Mouse (Mus musculus) ES-E14 (cell line): Measurements from ENCODE around the gene Eefsec. TPM values are rescaled to one million over a fixed set of nuclear protein-coding genes. Genes with fewer than 3 reads are reported as not detected.

ENCODE experiments used
- DNase-seq: peaks from one replicate; pipeline ENCODE4 v3.0.0-alpha.2; 2013; ENCODE audit warnings: low read depth, low spot score
- H3K27ac ChIP-seq: 2 replicates; pipeline ENCODE4 v1.5.1; 2012; ENCODE audit warnings: low read depth, mild to moderate bottlenecking, low read length, moderate library complexity, mixed read lengths; ENCODE audit not compliant: poor library complexity, insufficient read depth, severe bottlenecking
- H3K36me3 ChIP-seq: 2 replicates; pipeline ENCODE4 v1.6.1; 2012; ENCODE audit warnings: mild to moderate bottlenecking, low read length, moderate library complexity, mixed read lengths; ENCODE audit not compliant: control insufficient read depth, poor library complexity, insufficient read depth, severe bottlenecking
- H3K4me1 ChIP-seq, 2 experiments: fragments of 150-350 bp in 1 of 2; sonication (generic) in 1 of 2; 2 replicates each; pipeline ENCODE4 v1.6.1; 2012; ENCODE audit warnings: low read length in 2 of 2, mild to moderate bottlenecking in 1 of 2, mixed read lengths in 1 of 2; ENCODE audit not compliant: control insufficient read depth in 2 of 2, insufficient read depth in 2 of 2, poor library complexity in 1 of 2
- H3K4me3 ChIP-seq, 2 experiments: fragments of 150-350 bp in 1 of 2; sonication (generic) in 1 of 2; 2 replicates each; pipeline ENCODE4 v1.5.1; 2012; ENCODE audit warnings: low read length in 2 of 2, low read depth in 1 of 2, mild to moderate bottlenecking in 1 of 2, mixed read lengths in 1 of 2; ENCODE audit not compliant: insufficient read depth in 1 of 2, poor library complexity in 1 of 2, severe bottlenecking in 1 of 2
- H3K9ac ChIP-seq: 2 replicates; pipeline ENCODE4 v1.6.1; 2012; ENCODE audit warnings: low read depth, mild to moderate bottlenecking, low read length, mixed read lengths; ENCODE audit not compliant: poor library complexity, insufficient read depth, severe bottlenecking
- H3K9me3 ChIP-seq: fragments of 150-350 bp; sonication (generic); 2 replicates; pipeline ENCODE4 v1.6.1; 2012; ENCODE audit warnings: low read depth, mild to moderate bottlenecking, low read length; ENCODE audit not compliant: control insufficient read depth, insufficient read depth
- CHD2 ChIP-seq: IDR thresholded peaks from 2 replicates; pipeline ENCODE4 v1.6.1; 2014; ENCODE audit warnings: mild to moderate bottlenecking, low read depth, low read length, inconsistent platforms
- HCFC1 ChIP-seq: IDR thresholded peaks from 2 replicates; pipeline ENCODE4 v1.6.1; 2012; ENCODE audit warnings: low read length, inconsistent platforms, borderline replicate concordance; ENCODE audit not compliant: insufficient read depth
- MAFK ChIP-seq: IDR thresholded peaks from 2 replicates; pipeline ENCODE4 v1.6.1; 2014; ENCODE audit warnings: mild to moderate bottlenecking, low read depth, low read length, inconsistent platforms; ENCODE audit not compliant: insufficient read depth
- ZC3H11A ChIP-seq: IDR thresholded peaks from 2 replicates; pipeline ENCODE4 v1.6.1; 2012; ENCODE audit warnings: low read depth, mild to moderate bottlenecking, inconsistent platforms, low read length, borderline replicate concordance
- ZNF384 ChIP-seq: IDR thresholded peaks from 2 replicates; pipeline ENCODE4 v1.6.1; 2012; ENCODE audit warnings: low read depth, low read length, inconsistent platforms
- in situ Hi-C, 2 experiments: fragments of 600-800 bp; cut with MboI; formaldehyde crosslinking; loops; one replicate each; pipeline ENCODE4 v1.15.1; 2025; ENCODE audit warnings: low sequenced_read_pairs in 2 of 2, inconsistent platforms in 1 of 2; ENCODE audit not compliant: unreplicated experiment in 2 of 2
- total RNA-seq: library from RNA; depleted of rRNA; stranded (reverse); fragments of 300-350 nt; gene quantifications from 2 replicates; pipeline ENCODE4 v1.2.3, GENCODE M21; 2012

The Eefsec gene
- total RNA-seq, 1 experiment, result 26.2 TPM

- no peak for TF ChIP-seq HCFC1
- TF ChIP-seq ZNF384, result no peak
- no peak for TF ChIP-seq MAFK
- TF ChIP-seq ZC3H11A, result no peak
- TF ChIP-seq CHD2, result no peak
- DNase-seq, result no peak
- H3K9me3 ChIP-seq, result no peaks in the 10 kb centered on the region
- in situ Hi-C loops, result no loop called here
- H3K36me3 ChIP-seq, result no peaks in the 10 kb centered on the region
- no peaks in the 10 kb centered on the region for H3K4me1 ChIP-seq
- H3K27ac ChIP-seq, result no peak overlapping the region
- no peak overlapping the region for H3K9ac ChIP-seq
- no peak overlapping the region for H3K4me3 ChIP-seq
These were observed 132.4 kb downstream of the Eefsec start for GRCm38 (mm10) chr6:88313937-88314336.

- no peak for TF ChIP-seq ZC3H11A
- TF ChIP-seq CHD2, result no peak
- no peak for TF ChIP-seq ZNF384
- TF ChIP-seq MAFK, result no peak
- TF ChIP-seq HCFC1, result no peak
- Histone ChIP-seq H3K27ac (no peak overlapping the region), H3K36me3 (0 out of 2 replicates have a peak, but pooled peaks cover 2% of the 10 kb centered on the region), H3K4me1 (no peaks in the 10 kb centered on the region), H3K4me3 (no peak overlapping the region), H3K9me3 (no peaks in the 10 kb centered on the region), H3K9ac (no peak overlapping the region)
- in situ Hi-C loops, result no loop called here
- no peak for DNase-seq
These were observed 134.7 kb downstream of the Eefsec start for GRCm38 (mm10) chr6:88311593-88311992.

GRCm38 (mm10) chr6:88306100-88306746, 140.1 kb downstream of the Eefsec start:
- Histone ChIP-seq H3K9ac (no peak overlapping the region), H3K9me3 (no peaks in the 10 kb centered on the region), H3K4me3 (no peak overlapping the region), H3K4me1 (no peaks in the 10 kb centered on the region), H3K36me3 (0 out of 2 replicates have a peak, but pooled peaks cover 2% of the 10 kb centered on the region), H3K27ac (no peak overlapping the region)
- TF ChIP-seq HCFC1 (no peak), MAFK (no peak), ZC3H11A (no peak), CHD2 (no peak), ZNF384 (no peak)
- in situ Hi-C loops, result no loop called here
- DNase-seq, result no peak

GRCm38 (mm10) chr6:88301234-88301633, 145.1 kb downstream of the Eefsec start:
- H3K4me3 ChIP-seq, result no peak overlapping the region
- no peak for TF ChIP-seq HCFC1
- no peak for TF ChIP-seq MAFK
- no peak for TF ChIP-seq CHD2
- H3K4me1 ChIP-seq, result no peaks in the 10 kb centered on the region
- no peak for DNase-seq
- no peaks in the 10 kb centered on the region for H3K9me3 ChIP-seq
- in situ Hi-C loops, result no loop called here
- H3K27ac ChIP-seq, result no peak overlapping the region
- H3K36me3 ChIP-seq, result peaks cover 3% of the 10 kb centered on the region; the same call in 1 of the 2 replicates
- no peak overlapping the region for H3K9ac ChIP-seq

GRCm38 (mm10) chr6:88299491-88299890, 146.8 kb downstream of the Eefsec start:
- no peak overlapping the region for H3K27ac ChIP-seq
- no peaks in the 10 kb centered on the region for H3K9me3 ChIP-seq
- H3K4me3 ChIP-seq, result no peak overlapping the region
- in situ Hi-C loops, result no loop called here
- H3K9ac ChIP-seq, result no peak overlapping the region
- H3K4me1 ChIP-seq, result no peaks in the 10 kb centered on the region
- no peak for DNase-seq
- H3K36me3 ChIP-seq, result peaks cover 3% of the 10 kb centered on the region; the same call in 1 of the 2 replicates
- TF ChIP-seq HCFC1 (no peak), ZC3H11A (no peak), CHD2 (no peak), ZNF384 (no peak), MAFK (no peak)
